Mouse (Mus musculus) neural tube, embryonic 11.5 days (tissue): ENCODE measurements around the gene Tyk2. TPM values are rescaled to one million over a fixed set of nuclear protein-coding genes. Genes with fewer than 3 reads are reported as not detected.

Experiments used
- ATAC-seq: fragments of 200-750 bp; cut with Nextera tagmentation; 2 replicates; pipeline ENCODE4 v1.8.0; 2017; ENCODE audit warnings: moderate number of reproducible peaks, mild to moderate bottlenecking, moderate TSS enrichment, moderate library complexity; ENCODE audit not compliant: insufficient read depth, low FRiP score, low TSS enrichment
- DNase-seq: peaks from one replicate; pipeline ENCODE4 v3.0.0-alpha.2; 2015; ENCODE audit warnings: low spot score
- H3K27ac ChIP-seq: fragments of 300-500 bp; sonication (generic); 2 replicates; pipeline ENCODE4 v1.5.1; 2014; ENCODE audit warnings: low read depth, mild to moderate bottlenecking, low read length
- H3K27me3 ChIP-seq: fragments of 300-500 bp; sonication (generic); 2 replicates; pipeline ENCODE4 v1.6.1; 2014; ENCODE audit warnings: mild to moderate bottlenecking, low read length, mixed read lengths; ENCODE audit not compliant: control insufficient read depth, insufficient read depth
- H3K36me3 ChIP-seq: fragments of 300-500 bp; sonication (generic); 2 replicates; pipeline ENCODE4 v1.6.1; 2014; ENCODE audit warnings: mild to moderate bottlenecking, low read length, moderate library complexity, mixed read lengths; ENCODE audit not compliant: control insufficient read depth, insufficient read depth
- H3K4me1 ChIP-seq: fragments of 300-500 bp; sonication (generic); 2 replicates; pipeline ENCODE4 v1.6.1; 2014; ENCODE audit warnings: low read length, mixed read lengths; ENCODE audit not compliant: control insufficient read depth, insufficient read depth
- H3K4me2 ChIP-seq: fragments of 300-500 bp; sonication (generic); 2 replicates; pipeline ENCODE4 v1.6.1; 2014; ENCODE audit warnings: low read depth, mild to moderate bottlenecking, moderate library complexity
- H3K4me3 ChIP-seq: fragments of 300-500 bp; sonication (generic); 2 replicates; pipeline ENCODE4 v1.5.1; 2014; ENCODE audit warnings: low read depth, low read length
- H3K9ac ChIP-seq: fragments of 300-500 bp; sonication (generic); 2 replicates; pipeline ENCODE4 v1.6.1; 2014; ENCODE audit warnings: mild to moderate bottlenecking, low read length
- H3K9me3 ChIP-seq: fragments of 300-500 bp; sonication (generic); 2 replicates; pipeline ENCODE4 v1.6.1; 2016; ENCODE audit warnings: low read length; ENCODE audit not compliant: control insufficient read depth
- WGBS: fragments of 180-500 bp; shearing (Covaris S2); extraction: QIAGEN DNeasy Blood & Tissue Kit; methylation state at CpG from one replicate; pipeline ENCODE4 v1.1.7; 2014; 5-methylcytosine and 5-hydroxymethylcytosine counted together
- polyA plus RNA-seq: library from polyadenylated mRNA; unstranded; fragments of >200 nt; fragmentation: Nextera tagmentation; extraction: Ambion mirVana; gene quantifications from 2 replicates; pipeline ENCODE4 v1.2.1, GENCODE M21; 2014

Tyk2 gene
- polyA plus RNA-seq, 1 experiment from 2014 or later = 8.6 TPM

DNA sequence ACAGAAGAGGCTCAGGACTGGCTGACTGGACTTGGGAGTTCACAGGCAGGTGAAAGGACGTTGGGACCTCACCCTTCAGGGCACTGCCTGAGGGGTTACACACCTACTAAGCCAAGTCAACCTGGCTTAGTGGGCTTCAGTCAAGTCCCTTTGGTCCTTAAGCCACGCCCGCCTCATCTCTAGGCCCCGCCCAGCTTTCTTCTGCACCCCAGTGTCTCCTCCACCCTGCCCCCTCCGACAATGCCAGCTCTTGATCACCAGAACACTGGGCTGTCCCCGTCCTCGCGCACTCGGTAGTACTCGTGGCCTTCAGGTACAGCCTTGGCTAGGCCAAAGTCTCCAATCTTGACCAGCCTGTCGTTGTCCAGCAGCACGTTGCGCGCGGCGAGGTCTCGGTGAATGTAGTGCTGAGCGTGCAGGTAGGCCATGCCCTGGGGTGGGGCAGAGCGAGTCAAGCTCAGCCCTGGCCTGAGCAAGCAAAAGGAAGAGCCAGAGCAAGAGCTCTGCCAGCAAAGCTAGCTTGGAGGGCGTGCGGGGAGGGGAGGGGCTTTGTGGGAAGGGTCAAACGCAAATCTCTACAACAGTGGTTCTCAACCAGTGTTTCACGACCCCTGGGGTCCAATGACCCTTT is 23.3 kb downstream of the Tyk2 start:
- no peak overlapping the region for H3K27ac ChIP-seq
- no peak for ATAC-seq
- H3K4me2 ChIP-seq = no peak overlapping the region
- no peaks in the 10 kb centered on the region for H3K4me1 ChIP-seq
- H3K27me3 ChIP-seq = no peaks in the 10 kb centered on the region
- H3K9me3 ChIP-seq = no peaks in the 10 kb centered on the region
- no peak overlapping the region for H3K4me3 ChIP-seq
- WGBS = 47% methylated on average over 23 of the region's 23 CpGs
- no peak for DNase-seq
- H3K36me3 ChIP-seq = no peaks in the 10 kb centered on the region
- no peak overlapping the region for H3K9ac ChIP-seq

GRCm38 (mm10) chr9:21105760-21106564 is 25.1 kb downstream of the Tyk2 start:
- WGBS = 83% methylated on average over 5 of the region's 5 CpGs
- Histone ChIP-seq H3K9me3 (no peaks in the 10 kb centered on the region), H3K27ac (no peak overlapping the region), H3K4me2 (no peak overlapping the region), H3K9ac (no peak overlapping the region), H3K4me3 (no peak overlapping the region), H3K4me1 (no peaks in the 10 kb centered on the region), H3K27me3 (no peaks in the 10 kb centered on the region), H3K36me3 (no peaks in the 10 kb centered on the region)
- DNase-seq (no peak), ATAC-seq (no peak)

DNA sequence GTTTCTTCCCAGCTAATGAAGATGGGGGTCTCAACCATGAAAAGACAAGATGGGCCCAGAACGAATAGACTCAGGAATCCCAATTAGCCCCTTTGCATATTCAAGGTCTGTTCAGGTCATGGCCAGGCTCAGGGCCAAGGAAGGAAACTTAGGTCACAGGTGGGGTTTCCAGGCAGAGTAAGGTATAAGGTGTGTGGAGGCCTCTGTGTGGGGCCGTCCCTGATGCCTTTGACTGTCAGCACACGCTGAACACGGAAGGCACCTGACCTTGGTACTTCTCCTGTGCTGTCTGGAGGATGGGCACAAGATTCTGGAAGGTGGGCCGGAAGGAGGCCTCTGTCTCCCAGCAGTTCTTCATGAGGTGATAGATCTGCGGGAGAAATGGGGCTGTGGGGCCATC is 26.2 kb downstream of the Tyk2 start:
- ATAC-seq = no peak
- no peak overlapping the region for H3K9ac ChIP-seq
- 81% methylated on average over 6 of the region's 6 CpGs for WGBS
- DNase-seq = no peak
- H3K27me3 ChIP-seq = no peaks in the 10 kb centered on the region
- H3K9me3 ChIP-seq = no peaks in the 10 kb centered on the region
- no peak overlapping the region for H3K4me2 ChIP-seq
- H3K36me3 ChIP-seq = no peaks in the 10 kb centered on the region
- no peak overlapping the region for H3K27ac ChIP-seq
- no peaks in the 10 kb centered on the region for H3K4me1 ChIP-seq
- H3K4me3 ChIP-seq = no peak overlapping the region

- Histone ChIP-seq H3K27ac (no peak overlapping the region), H3K36me3 (no peaks in the 10 kb centered on the region), H3K9me3 (no peaks in the 10 kb centered on the region), H3K27me3 (no peaks in the 10 kb centered on the region), H3K9ac (no peak overlapping the region), H3K4me2 (no peak overlapping the region), H3K4me3 (no peak overlapping the region), H3K4me1 (no peaks in the 10 kb centered on the region)
- ATAC-seq (no peak), DNase-seq (no peak)
- 89% methylated on average over 2 of the region's 2 CpGs for WGBS
Observed at GRCm38 (mm10) chr9:21102076-21102475, 29.0 kb downstream of the Tyk2 start.

- H3K4me1 ChIP-seq = no peaks in the 10 kb centered on the region
- H3K27ac ChIP-seq = no peak overlapping the region
- H3K4me3 ChIP-seq = no peak overlapping the region
- no peaks in the 10 kb centered on the region for H3K27me3 ChIP-seq
- H3K9me3 ChIP-seq = no peaks in the 10 kb centered on the region
- no peak for DNase-seq
- no peak for ATAC-seq
- 53% methylated on average over 15 of the region's 15 CpGs for WGBS
- H3K36me3 ChIP-seq = no peaks in the 10 kb centered on the region
- H3K9ac ChIP-seq = no peak overlapping the region
- no peak overlapping the region for H3K4me2 ChIP-seq
Observed at GRCm38 (mm10) chr9:21100447-21101161, 30.4 kb downstream of the Tyk2 start.

GRCm38 (mm10) chr9:21097793-21098192 is 33.2 kb downstream of the Tyk2 start:
- WGBS = 91% methylated on average over 8 of the region's 8 CpGs

GRCm38 (mm10) chr9:21095958-21096357 is 35.1 kb downstream of the Tyk2 start:
- WGBS = 88% methylated on average over 4 of the region's 4 CpGs
- no peak overlapping the region for H3K27ac ChIP-seq
- no peak overlapping the region for H3K4me3 ChIP-seq
- DNase-seq = no peak
- H3K4me1 ChIP-seq = peaks cover under 1% of the 10 kb centered on the region
- no peaks in the 10 kb centered on the region for H3K36me3 ChIP-seq
- no peak overlapping the region for H3K9ac ChIP-seq
- H3K9me3 ChIP-seq = no peaks in the 10 kb centered on the region
- no peak overlapping the region for H3K4me2 ChIP-seq
- no peaks in the 10 kb centered on the region for H3K27me3 ChIP-seq
- ATAC-seq = no peak

More at GRCm38 (mm10) chr9:21097793-21098192, 33.2 kb downstream of the Tyk2 start:
- Histone ChIP-seq H3K4me1 (no peaks in the 10 kb centered on the region), H3K4me2 (no peak overlapping the region), H3K36me3 (no peaks in the 10 kb centered on the region), H3K27ac (no peak overlapping the region), H3K9me3 (no peaks in the 10 kb centered on the region), H3K9ac (no peak overlapping the region), H3K27me3 (no peaks in the 10 kb centered on the region), H3K4me3 (no peak overlapping the region)
- no peak for DNase-seq
- no peak for ATAC-seq

GRCm38 (mm10) chr9:21093423-21093822 is 37.6 kb downstream of the Tyk2 start:
- Histone ChIP-seq H3K4me3 (no peak overlapping the region), H3K27ac (no peak overlapping the region), H3K27me3 (no peaks in the 10 kb centered on the region), H3K4me2 (no peak overlapping the region), H3K9me3 (no peaks in the 10 kb centered on the region), H3K9ac (no peak overlapping the region), H3K4me1 (peaks cover 12% of the 10 kb centered on the region), H3K36me3 (peaks cover 7% of the 10 kb centered on the region)
- ATAC-seq (no peak), DNase-seq (no peak)
- 95% methylated on average over 9 of the region's 9 CpGs for WGBS
